Mouse (Mus musculus) erythroblast, embryonic 14.5 days (primary cell): ENCODE data around the gene Cpvl.

ENCODE experiments used
- GATA1 ChIP-seq: IDR thresholded peaks from 2 replicates; pipeline ENCODE4 v1.6.1; 2012; ENCODE audit warnings: low read length, inconsistent platforms, mixed read lengths
- TAL1 ChIP-seq: IDR thresholded peaks from 3 replicates; pipeline ENCODE4 v1.6.1; 2012; ENCODE audit warnings: low read length, inconsistent platforms, mixed read lengths

- TF ChIP-seq GATA1, result no peak
- TF ChIP-seq TAL1, result no peak
Measured at GRCm38 (mm10) chr6:53992386-53992785, 13.9 kb upstream of the Cpvl start.
